Mouse (Mus musculus) testis, adult 2 months (tissue): Measurements from ENCODE around the gene Ankrd23. TPM values are rescaled to one million over a fixed set of nuclear protein-coding genes. Genes with fewer than 3 reads are reported as not detected.

Experiments used
- H3K27ac ChIP-seq: fragments of 200-500 bp; 2 replicates; pipeline ENCODE4 v1.5.1; 2012; ENCODE audit warnings: low read depth, low read length; ENCODE audit not compliant: control insufficient read depth, insufficient read depth
- H3K27me3 ChIP-seq: fragments of 200-500 bp; 2 replicates; pipeline ENCODE4 v1.6.1; 2012; ENCODE audit warnings: mild to moderate bottlenecking, low read length, moderate library complexity; ENCODE audit not compliant: control insufficient read depth, insufficient read depth
- H3K36me3 ChIP-seq: fragments of 200-500 bp; 2 replicates; pipeline ENCODE4 v1.6.1; 2012; ENCODE audit warnings: mild to moderate bottlenecking, low read length; ENCODE audit not compliant: control insufficient read depth, insufficient read depth
- H3K4me1 ChIP-seq: fragments of 200-500 bp; 2 replicates; pipeline ENCODE4 v1.6.1; 2012; ENCODE audit warnings: low read length; ENCODE audit not compliant: control insufficient read depth, insufficient read depth
- H3K4me3 ChIP-seq: fragments of 200-500 bp; 2 replicates; pipeline ENCODE4 v1.5.1; 2012; ENCODE audit warnings: low read depth, mild to moderate bottlenecking, low read length, moderate library complexity, mixed read lengths; ENCODE audit not compliant: control insufficient read depth
- CTCF ChIP-seq: fragments of 200-500 bp; IDR thresholded peaks from 2 replicates; pipeline ENCODE4 v1.5.1; 2012; ENCODE audit warnings: low read depth, mild to moderate bottlenecking, inconsistent platforms, low read length, moderate library complexity; ENCODE audit not compliant: control insufficient read depth, insufficient read depth, insufficient replicate concordance
- POLR2A ChIP-seq: fragments of 200-500 bp; IDR thresholded peaks from 2 replicates; pipeline ENCODE4 v1.6.1; 2012; ENCODE audit warnings: low read depth, mild to moderate bottlenecking, inconsistent platforms, low read length, moderate library complexity; ENCODE audit not compliant: control insufficient read depth
- polyA plus RNA-seq: library from polyadenylated mRNA; depleted of rRNA; stranded (reverse); fragments of >200 nt; gene quantifications from 2 replicates; pipeline ENCODE4 v1.2.3, GENCODE M21; 2012

The Ankrd23 gene
- polyA plus RNA-seq, 1 experiment: 11.0 TPM

GRCm38 (mm10) chr1:36534595-36535058, 2.1 kb downstream of the Ankrd23 start:
- H3K27me3 ChIP-seq: no peaks in the 10 kb centered on the region
- no peak overlapping the region for H3K4me3 ChIP-seq
- peaks cover 2% of the 10 kb centered on the region; the same call in 1 of the 2 replicates for H3K4me1 ChIP-seq
- H3K36me3 ChIP-seq: no peaks in the 10 kb centered on the region
- TF ChIP-seq POLR2A (0 out of 2 replicates have a peak, but pooled peaks have one; percentile 9), CTCF (no peak)
- H3K27ac ChIP-seq: no peak overlapping the region

- Histone ChIP-seq H3K27ac (no peak overlapping the region), H3K4me1 (peaks cover 2% of the 10 kb centered on the region; the same call in 1 of the 2 replicates), H3K27me3 (no peaks in the 10 kb centered on the region), H3K36me3 (no peaks in the 10 kb centered on the region), H3K4me3 (no peak overlapping the region)
- no peak for TF ChIP-seq CTCF
These were observed 3.1 kb downstream of the Ankrd23 start for GRCm38 (mm10) chr1:36533546-36533945.

- no peak for TF ChIP-seq POLR2A
- no peak for TF ChIP-seq CTCF
- Histone ChIP-seq H3K4me3 (no peak overlapping the region), H3K4me1 (peaks cover 2% of the 10 kb centered on the region; the same call in 1 of the 2 replicates)
These were observed 5.2 kb downstream of the Ankrd23 start for GRCm38 (mm10) chr1:36531461-36531860.

GRCm38 (mm10) chr1:36530962-36531361, 5.7 kb downstream of the Ankrd23 start:
- Histone ChIP-seq H3K36me3 (no peaks in the 10 kb centered on the region), H3K4me3 (no peak overlapping the region), H3K4me1 (peaks cover 2% of the 10 kb centered on the region; the same call in 1 of the 2 replicates), H3K27ac (no peak overlapping the region), H3K27me3 (no peaks in the 10 kb centered on the region)
- TF ChIP-seq POLR2A (no peak), CTCF (no peak)

More at GRCm38 (mm10) chr1:36531461-36531860, 5.2 kb downstream of the Ankrd23 start:
- no peaks in the 10 kb centered on the region for H3K27me3 ChIP-seq
- no peaks in the 10 kb centered on the region for H3K36me3 ChIP-seq
- H3K27ac ChIP-seq: no peak overlapping the region

- no peaks in the 10 kb centered on the region for H3K36me3 ChIP-seq
- peaks cover 2% of the 10 kb centered on the region; the same call in 1 of the 2 replicates for H3K4me1 ChIP-seq
- TF ChIP-seq CTCF (no peak), POLR2A (no peak)
- H3K4me3 ChIP-seq: no peak overlapping the region
- H3K27me3 ChIP-seq: no peaks in the 10 kb centered on the region
- no peak overlapping the region for H3K27ac ChIP-seq
These were observed 6.2 kb downstream of the Ankrd23 start for GRCm38 (mm10) chr1:36530485-36530884.

- Histone ChIP-seq H3K27ac (no peak overlapping the region), H3K36me3 (peaks cover 2% of the 10 kb centered on the region; the same call in 1 of the 2 replicates), H3K27me3 (no peaks in the 10 kb centered on the region), H3K4me1 (peaks cover 2% of the 10 kb centered on the region; the same call in 1 of the 2 replicates), H3K4me3 (no peak overlapping the region)
- no peak for TF ChIP-seq POLR2A
- TF ChIP-seq CTCF: no peak
These were observed 6.8 kb downstream of the Ankrd23 start for GRCm38 (mm10) chr1:36529875-36530274.

- no peak for TF ChIP-seq CTCF
- no peak for TF ChIP-seq POLR2A
- no peak overlapping the region for H3K4me3 ChIP-seq
- no peaks in the 10 kb centered on the region for H3K27me3 ChIP-seq
- peaks cover 2% of the 10 kb centered on the region; the same call in 1 of the 2 replicates for H3K36me3 ChIP-seq
- no peak overlapping the region for H3K27ac ChIP-seq
- peaks cover 2% of the 10 kb centered on the region; the same call in 1 of the 2 replicates for H3K4me1 ChIP-seq
These were observed 7.4 kb downstream of the Ankrd23 start for GRCm38 (mm10) chr1:36529274-36529673.

GRCm38 (mm10) chr1:36528351-36528750, 8.3 kb downstream of the Ankrd23 start:
- TF ChIP-seq POLR2A (no peak), CTCF (no peak)
- Histone ChIP-seq H3K27ac (no peak overlapping the region), H3K36me3 (peaks cover 2% of the 10 kb centered on the region; the same call in 1 of the 2 replicates), H3K4me1 (peaks cover 2% of the 10 kb centered on the region; the same call in 1 of the 2 replicates), H3K27me3 (no peaks in the 10 kb centered on the region), H3K4me3 (no peak overlapping the region)
